Mouse (Mus musculus) embryonic fibroblast, embryonic 13.5 days (primary cell): ENCODE results near the gene Cdc42ep1.

ENCODE experiments used
- CTCF ChIP-seq: IDR thresholded peaks from 2 replicates; pipeline ENCODE4 v1.5.1; 2011; ENCODE audit warnings: mild to moderate bottlenecking, control low read depth, low read length, moderate library complexity, borderline replicate concordance; ENCODE audit not compliant: insufficient read depth
- POLR2A ChIP-seq: IDR thresholded peaks from 2 replicates; pipeline ENCODE4 v1.6.1; 2011; ENCODE audit warnings: low read depth, mild to moderate bottlenecking, control low read depth, low read length, moderate library complexity

- TF ChIP-seq CTCF (peak; percentile 34; the same call in 1 of the 2 replicates), POLR2A (peak; percentile 50)
Measured at GRCm38 (mm10) chr15:78876258-78876696, 33.9 kb downstream of the Cdc42ep1 start.
